Mouse (Mus musculus): ENCODE data around the gene Aco1.

DNA sequence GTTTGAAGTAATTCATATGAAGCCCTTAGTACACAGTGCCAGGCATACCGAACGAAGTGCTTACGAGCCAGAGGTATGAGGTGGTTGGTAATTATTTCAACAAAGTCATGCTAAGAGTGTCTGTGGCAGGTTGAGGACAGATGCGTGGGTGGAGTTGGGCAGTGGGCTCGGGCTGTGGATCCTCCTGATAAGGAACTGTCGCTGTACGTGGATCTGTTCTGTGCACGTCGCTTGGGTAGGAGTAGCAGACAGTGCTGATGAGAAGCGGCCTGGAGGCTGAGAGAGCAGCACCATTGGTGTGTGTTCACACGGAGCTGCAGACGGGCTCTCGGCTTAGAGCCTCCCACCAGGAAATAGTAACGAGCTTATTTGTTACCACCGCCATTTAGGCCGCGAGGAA is 35.7 kb downstream of the Aco1 start:
- no peak for TF ChIP-seq CTCF (IDR thresholded peaks at IDR 0.05; ENCODE audit: low read depth, low read length)
- TF ChIP-seq GATA1 (IDR thresholded peaks at IDR 0.05; ENCODE audit: borderline replicate concordance, low read length) = no peak
- TF ChIP-seq TAL1 (conservative IDR thresholded peaks at IDR 0.05; ENCODE audit: low read depth, low read length) = peak; percentile 70
- TF ChIP-seq GATA2 (IDR thresholded peaks at IDR 0.05; ENCODE audit: borderline replicate concordance, low read depth, low read length) = no peak; the same call in 1 of the 2 replicates
- TF ChIP-seq POLR2AphosphoS5 (IDR thresholded peaks at IDR 0.05; ENCODE audit: insufficient replicate concordance, low read depth, low read length) = 0 out of 2 replicates have a peak, but pooled peaks have one; percentile 60

Measured in G1E (cell line).